Mouse (Mus musculus): ENCODE measurements around the gene Notch3.

GRCm38 (mm10) chr17:32113523-32114421, 52.9 kb downstream of the Notch3 start:
- no peak for TF ChIP-seq EP300 (optimal IDR thresholded peaks at IDR 0.05)
- no peak for TF ChIP-seq CTCF (IDR thresholded peaks at IDR 0.05; ENCODE audit: low read depth)
